Mouse (Mus musculus) lung, postnatal 10 days (tissue): Measurements from ENCODE around the gene Kctd20.
A peak's percentile ranks its signal among the peaks of the same experiment; 100 is the strongest.

Source experiments
- DNase-seq: peaks from one replicate; pipeline ENCODE4 v3.0.0; 2021

The Kctd20 gene

GRCm38 (mm10) chr17:28934120-28934916 is 17.4 kb upstream of the Kctd20 start:
- no peak for DNase-seq

GRCm38 (mm10) chr17:28936133-28936532 is 15.6 kb upstream of the Kctd20 start:
- DNase-seq: no peak

- DNase-seq: peak; percentile 62
Measured at GRCm38 (mm10) chr17:28936622-28937345, 15.0 kb upstream of the Kctd20 start.

- DNase-seq: no peak
Measured at GRCm38 (mm10) chr17:28940776-28941555, 10.8 kb upstream of the Kctd20 start.

GRCm38 (mm10) chr17:28942101-28942500 is 9.6 kb upstream of the Kctd20 start:
- peak; percentile 46 for DNase-seq

GRCm38 (mm10) chr17:28943740-28944139 is 8.0 kb upstream of the Kctd20 start, which contains the start of gene Pxt1:
Pxt1 (minus strand) TSS chr17:28943840.
- DNase-seq: no peak

- DNase-seq: no peak
Measured at GRCm38 (mm10) chr17:28944481-28944880, 7.3 kb upstream of the Kctd20 start.

- no peak for DNase-seq
Measured at GRCm38 (mm10) chr17:28947011-28947939, 4.5 kb upstream of the Kctd20 start.

GRCm38 (mm10) chr17:28948661-28949060 is 3.1 kb upstream of the Kctd20 start:
- no peak for DNase-seq

- DNase-seq: no peak
Measured at GRCm38 (mm10) chr17:28950751-28951150, 999 bp upstream of the Kctd20 start.

- peak; percentile 32 for DNase-seq
Measured at GRCm38 (mm10) chr17:28953251-28953650, 1.5 kb downstream of the Kctd20 start.

- no peak for DNase-seq
Measured at GRCm38 (mm10) chr17:28954416-28954815, 2.7 kb downstream of the Kctd20 start.

GRCm38 (mm10) chr17:28960597-28960996 is 8.8 kb downstream of the Kctd20 start:
- no peak for DNase-seq

- DNase-seq: no peak
Measured at GRCm38 (mm10) chr17:28961596-28961995, 9.8 kb downstream of the Kctd20 start.

GRCm38 (mm10) chr17:28967021-28967610 is 15.4 kb downstream of the Kctd20 start:
- DNase-seq: peak; percentile 21

GRCm38 (mm10) chr17:28970122-28970521 is 18.4 kb downstream of the Kctd20 start:
- no peak for DNase-seq

- DNase-seq: no peak
Measured at GRCm38 (mm10) chr17:28979091-28979490, 27.3 kb downstream of the Kctd20 start.

- no peak for DNase-seq
Measured at GRCm38 (mm10) chr17:28981081-28981480, 29.3 kb downstream of the Kctd20 start.

- DNase-seq: peak; percentile 44
Measured at GRCm38 (mm10) chr17:28982591-28982990, 30.8 kb downstream of the Kctd20 start.

GRCm38 (mm10) chr17:28984724-28985420 is 33.1 kb downstream of the Kctd20 start:
- DNase-seq: no peak

GRCm38 (mm10) chr17:28986833-28987232 is 35.1 kb downstream of the Kctd20 start:
- DNase-seq: peak; percentile 49
